Mouse (Mus musculus) liver, postnatal 0 days (tissue): ENCODE results near the gene Mthfsl.
"Not testable (repeated sequence)": the region's sequence is repeated elsewhere in the genome, so short reads cannot be mapped to it uniquely, and the experiment has no call there.

ENCODE experiments used
- CTCF ChIP-seq: sonication (generic); IDR thresholded peaks from 2 replicates; pipeline ENCODE4 v1.5.1; 2016; ENCODE audit warnings: antibody characterized with exemption, low read depth
- EP300 ChIP-seq: IDR thresholded peaks from 2 replicates; pipeline ENCODE4 v1.6.1; 2016; ENCODE audit warnings: antibody characterized with exemption, low read depth, mild to moderate bottlenecking

DNA sequence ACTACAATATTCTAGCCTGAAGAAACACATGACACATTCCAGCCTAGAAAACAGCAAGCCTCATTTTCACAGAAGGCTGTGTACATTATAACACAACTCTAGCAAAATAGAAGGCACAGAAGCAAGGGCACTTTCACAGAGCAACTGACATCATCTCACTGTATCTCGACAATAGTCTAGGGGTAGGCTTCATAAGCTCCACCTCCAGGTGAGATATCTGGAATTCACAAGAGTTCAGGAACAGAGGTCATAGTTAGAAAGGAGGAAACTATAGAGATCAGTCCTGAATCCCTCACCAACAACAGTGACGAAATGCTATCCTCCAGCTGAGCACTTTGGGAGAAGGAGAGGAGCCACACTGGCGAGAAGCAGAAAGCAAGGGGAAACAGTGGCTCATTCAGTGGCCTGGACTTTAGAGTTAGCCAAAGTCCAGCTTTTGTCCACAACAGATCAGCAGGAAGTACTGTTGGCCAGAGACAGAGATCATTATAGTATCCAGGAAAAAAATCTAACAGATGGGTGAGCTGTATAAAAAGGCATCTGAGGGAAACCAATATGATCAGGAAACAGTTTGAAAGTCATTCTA is 7.8 kb downstream of the Mthfsl start:
- not testable (repeated sequence) for TF ChIP-seq CTCF, EP300
